Mouse (Mus musculus) mouse trophoblast stem cell (cell line): ENCODE measurements around the gene Stambp.

Source experiments
- in situ Hi-C, 2 experiments: fragments of 300-500 bp; cut with MseI, MboI; formaldehyde crosslinking; loops; 2 replicates in 1 of 2; 3 replicates in 1 of 2; pipeline ENCODE4 v1.15.1; 2025

The Stambp gene

GRCm38 (mm10) chr6:83568901-83569862, 3.3 kb downstream of the Stambp start:
- in situ Hi-C loops = no loop called here

GRCm38 (mm10) chr6:83555972-83556371, 16.6 kb downstream of the Stambp start:
- in situ Hi-C loops = no loop called here

- in situ Hi-C loops = no loop called here
Measured at GRCm38 (mm10) chr6:83548346-83548745, 24.2 kb downstream of the Stambp start.

- in situ Hi-C loops = no loop called here
Measured at GRCm38 (mm10) chr6:83545778-83546177, 26.8 kb downstream of the Stambp start.

- in situ Hi-C loops = no loop called here
Measured at GRCm38 (mm10) chr6:83541756-83542456, 30.6 kb downstream of the Stambp start.

GRCm38 (mm10) chr6:83540017-83540416, 32.5 kb downstream of the Stambp start:
- in situ Hi-C loops = no loop called here

- in situ Hi-C loops = no loop called here
Measured at GRCm38 (mm10) chr6:83536795-83537059, 35.8 kb downstream of the Stambp start.

GRCm38 (mm10) chr6:83536028-83536794, 36.3 kb downstream of the Stambp start, which contains the start of gene Actg2:
Actg2 (minus strand) TSS chr6:83536265.
- in situ Hi-C loops = no loop called here

GRCm38 (mm10) chr6:83532608-83533007, 39.9 kb downstream of the Stambp start:
- in situ Hi-C loops = no loop called here

- in situ Hi-C loops = no loop called here
Measured at GRCm38 (mm10) chr6:83523194-83523593, 49.3 kb downstream of the Stambp start.

GRCm38 (mm10) chr6:83521784-83522183, 50.7 kb downstream of the Stambp start:
- in situ Hi-C loops = no loop called here

- in situ Hi-C loops = no loop called here
Measured at GRCm38 (mm10) chr6:83518637-83519036, 53.9 kb downstream of the Stambp start.

GRCm38 (mm10) chr6:83515172-83515571, 57.4 kb downstream of the Stambp start:
- in situ Hi-C loops = no loop called here

GRCm38 (mm10) chr6:83512495-83512894, 60.0 kb downstream of the Stambp start:
- in situ Hi-C loops = loop anchor here (5.0 kb wide), 1 partner anchor 155 kb away; no protein-coding TSS in a partner anchor

- in situ Hi-C loops = loop anchor here (5.0 kb wide), 1 partner anchor 153 kb away; no protein-coding TSS in a partner anchor
Measured at GRCm38 (mm10) chr6:83510210-83510609, 62.3 kb downstream of the Stambp start.

- in situ Hi-C loops = no loop called here
Measured at GRCm38 (mm10) chr6:83509442-83509841, 63.1 kb downstream of the Stambp start.

GRCm38 (mm10) chr6:83507168-83507546, 65.4 kb downstream of the Stambp start:
- in situ Hi-C loops = no loop called here

GRCm38 (mm10) chr6:83506258-83507167, 66.0 kb downstream of the Stambp start, which contains the start of gene Dguok:
Dguok (minus strand) TSS chr6:83506969.
- in situ Hi-C loops = no loop called here

- in situ Hi-C loops = no loop called here
Measured at GRCm38 (mm10) chr6:83505554-83505953, 67.0 kb downstream of the Stambp start.

GRCm38 (mm10) chr6:83503361-83503760, 69.2 kb downstream of the Stambp start:
- in situ Hi-C loops = no loop called here

GRCm38 (mm10) chr6:83502656-83503055, 69.9 kb downstream of the Stambp start:
- in situ Hi-C loops = no loop called here
